Mouse (Mus musculus) brain, adult 2 months (tissue): Measurements from ENCODE around the gene Acaa1a.

Source experiments
- DNase-seq: peaks from one replicate; pipeline ENCODE4 v3.0.0; 2011; ENCODE audit warnings: low read depth, low spot score

Gene Acaa1a

GRCm38 (mm10) chr9:119388956-119389355 lies 49.5 kb downstream of the Acaa1a start:
- no peak for DNase-seq

GRCm38 (mm10) chr9:119390214-119390613 lies 50.7 kb downstream of the Acaa1a start:
- DNase-seq, result no peak

- no peak for DNase-seq
Observed at GRCm38 (mm10) chr9:119394808-119395207, 55.3 kb downstream of the Acaa1a start.
